Mouse (Mus musculus) liver, adult (tissue): Measurements from ENCODE around the gene Gm21900.
"Not testable (repeated sequence)": the region's sequence is repeated elsewhere in the genome, so short reads cannot be mapped to it uniquely, and the experiment has no call there.

Experiments
- GATA4 ChIP-seq: IDR thresholded peaks from 2 replicates; pipeline ENCODE4 v1.6.1; 2014; ENCODE audit warnings: mild to moderate bottlenecking, low read length; ENCODE audit not compliant: insufficient replicate concordance

Gm21900 gene

GRCm38 (mm10) chrY:10616061-10616460 lies at the start of gene Gm21900:
TSS of gene Gm21900 (plus strand) at chrY:10616361.
- not testable (repeated sequence) for TF ChIP-seq GATA4
